Mouse (Mus musculus) CH12.LX (cell line): ENCODE results near the gene Scrn3. TPM values are rescaled to one million over a fixed set of nuclear protein-coding genes. Genes with fewer than 3 reads are reported as not detected.

Source experiments
- DNase-seq: peaks from one replicate; pipeline ENCODE4 v3.0.0-alpha.2; 2013; ENCODE audit errors: extremely low read depth
- H3K27ac ChIP-seq: 2 replicates; pipeline ENCODE4 v1.5.1; 2012; ENCODE audit warnings: low read depth, mild to moderate bottlenecking, control low read depth, moderate library complexity; ENCODE audit not compliant: insufficient read depth
- H3K27me3 ChIP-seq: replicated peaks from 2 replicates; pipeline ENCODE3; 2012; ENCODE audit warnings: inconsistent platforms
- H3K36me3 ChIP-seq, 2 experiments: replicated peaks in 1 of 2; 2 replicates each; pipeline versions ENCODE3 to v1.6.1; 2012; ENCODE audit warnings: inconsistent platforms in 1 of 2, low read length in 1 of 2, mild to moderate bottlenecking in 1 of 2, mixed read lengths in 1 of 2, moderate library complexity in 1 of 2; ENCODE audit not compliant: control insufficient read depth in 1 of 2, insufficient read depth in 1 of 2
- H3K4me1 ChIP-seq, 2 experiments: 2 replicates each; pipeline ENCODE4 v1.6.1; 2012; ENCODE audit warnings: inconsistent platforms in 1 of 2, moderate library complexity in 1 of 2; ENCODE audit not compliant: insufficient read depth in 2 of 2, control insufficient read depth in 1 of 2
- H3K4me2 ChIP-seq: 2 replicates; pipeline ENCODE4 v1.6.1; 2012; ENCODE audit warnings: low read depth, mild to moderate bottlenecking, control low read depth; ENCODE audit not compliant: poor library complexity, insufficient read depth, severe bottlenecking
- H3K4me3 ChIP-seq, 3 experiments: fragments of 150-350 bp in 1 of 3; sonication (generic) in 1 of 3; replicated peaks in 1 of 3; 2 replicates each; pipeline versions ENCODE3 to v1.5.1; 2011 to 2012; ENCODE audit warnings: low read depth in 2 of 3, low read length in 2 of 3, mild to moderate bottlenecking in 2 of 3, moderate library complexity in 2 of 3, control low read depth in 1 of 3, improper control_type of control experiment in 1 of 3, inconsistent platforms in 1 of 3, mixed read lengths in 1 of 3; ENCODE audit not compliant: poor library complexity in 1 of 3
- H3K79me2 ChIP-seq: replicated peaks from 2 replicates; pipeline ENCODE4 v1.6.1; 2012; ENCODE audit warnings: mild to moderate bottlenecking, moderate library complexity; ENCODE audit not compliant: control insufficient read depth, poor library complexity, insufficient read depth, severe bottlenecking; ENCODE audit errors: extremely low read depth
- H3K9ac ChIP-seq: 2 replicates; pipeline ENCODE4 v1.6.1; 2012; ENCODE audit warnings: low read depth, mild to moderate bottlenecking, control low read depth, moderate library complexity; ENCODE audit not compliant: insufficient read depth
- H3K9me3 ChIP-seq: replicated peaks from 2 replicates; pipeline ENCODE3; 2012; ENCODE audit warnings: low read length, inconsistent platforms, mixed read lengths
- BHLHE40 ChIP-seq: IDR thresholded peaks from 2 replicates; pipeline ENCODE4 v1.6.1; 2011; ENCODE audit warnings: mild to moderate bottlenecking, low read depth, low read length, improper control_type of control experiment
- CHD2 ChIP-seq: IDR thresholded peaks from 2 replicates; pipeline ENCODE4 v1.6.1; 2011; ENCODE audit warnings: low read length, improper control_type of control experiment
- ELF1 ChIP-seq: IDR thresholded peaks from 2 replicates; pipeline ENCODE4 v1.6.1; 2014; ENCODE audit warnings: low read depth, mild to moderate bottlenecking, inconsistent platforms, low read length, improper control_type of control experiment
- EP300 ChIP-seq: IDR thresholded peaks from 2 replicates; pipeline ENCODE4 v1.6.1; 2011; ENCODE audit warnings: low read length, improper control_type of control experiment
- GABPA ChIP-seq: IDR thresholded peaks from 2 replicates; pipeline ENCODE4 v1.6.1; 2012; ENCODE audit warnings: low read depth, low read length, improper control_type of control experiment, inconsistent platforms; ENCODE audit not compliant: insufficient replicate concordance
- KAT2A ChIP-seq: IDR thresholded peaks from 2 replicates; pipeline ENCODE4 v1.6.1; 2012; ENCODE audit warnings: low read length, improper control_type of control experiment, inconsistent platforms; ENCODE audit not compliant: insufficient replicate concordance
- MAZ ChIP-seq: IDR thresholded peaks from 2 replicates; pipeline ENCODE4 v1.6.1; 2012; ENCODE audit warnings: low read depth, mild to moderate bottlenecking, inconsistent platforms, low read length, improper control_type of control experiment, moderate library complexity
- MYC ChIP-seq: IDR thresholded peaks from 2 replicates; pipeline ENCODE4 v1.6.1; 2011; ENCODE audit warnings: low read depth, mild to moderate bottlenecking, improper control_type of control experiment, low read length
- NRF1 ChIP-seq: IDR thresholded peaks from 2 replicates; pipeline ENCODE4 v1.6.1; 2014; ENCODE audit warnings: low read depth, mild to moderate bottlenecking, inconsistent platforms, low read length, improper control_type of control experiment, moderate library complexity
- RAD21 ChIP-seq: IDR thresholded peaks from 2 replicates; pipeline ENCODE4 v1.6.1; 2011; ENCODE audit warnings: low read depth, mild to moderate bottlenecking, low read length, improper control_type of control experiment, moderate library complexity
- RCOR1 ChIP-seq: conservative IDR thresholded peaks from 2 replicates; pipeline ENCODE4 v1.6.1; 2012; ENCODE audit warnings: low read depth, mild to moderate bottlenecking, inconsistent platforms, low read length, improper control_type of control experiment
- TBP ChIP-seq: conservative IDR thresholded peaks from 2 replicates; pipeline ENCODE4 v1.6.1; 2011; ENCODE audit warnings: low read depth, low read length, improper control_type of control experiment
- UBTF ChIP-seq: IDR thresholded peaks from 2 replicates; pipeline ENCODE4 v1.6.1; 2012; ENCODE audit warnings: low read depth, mild to moderate bottlenecking, inconsistent platforms, low read length, improper control_type of control experiment, moderate library complexity
- USF1 ChIP-seq: IDR thresholded peaks from 2 replicates; pipeline ENCODE4 v1.6.1; 2014; ENCODE audit warnings: low read depth, mild to moderate bottlenecking, inconsistent platforms, low read length, improper control_type of control experiment
- ZKSCAN1 ChIP-seq: IDR thresholded peaks from 2 replicates; pipeline ENCODE4 v1.6.1; 2012; ENCODE audit warnings: low read depth, inconsistent platforms, low read length, improper control_type of control experiment, borderline replicate concordance
- ZMIZ1 ChIP-seq: IDR thresholded peaks from 2 replicates; pipeline ENCODE4 v1.6.1; 2012; ENCODE audit warnings: low read depth, mild to moderate bottlenecking, inconsistent platforms, low read length, improper control_type of control experiment
- dilution Hi-C: fragments of 300-500 bp; cut with MboI; formaldehyde crosslinking; loops from 2 replicates; pipeline ENCODE4 v1.14.3; 2020; ENCODE audit warnings: low sequenced_read_pairs; ENCODE audit not compliant: extremely low pct_unique_long_range_greater_than_20kb, extremely low pct_ligation_motif_present
- in situ Hi-C: fragments of 300-500 bp; cut with MboI; formaldehyde crosslinking; loops from 3 replicates; pipeline ENCODE4 v1.14.3; 2019; ENCODE audit warnings: low sequenced_read_pairs, low pct_ligation_motif_present, low pct_unique_long_range_greater_than_20kb, mixed read lengths
- polyA plus RNA-seq: library from polyadenylated mRNA; unstranded; fragments of >175 nt; gene quantifications from 2 replicates; pipeline ENCODE4 v1.2.1, GENCODE M21; 2012; ENCODE audit warnings: low read depth; ENCODE audit not compliant: insufficient read length
- total RNA-seq, 2 experiments: library from RNA; depleted of rRNA; stranded (reverse); fragments of 300-350 nt in 1 of 2; fragments of >200 nt in 1 of 2; gene quantifications; 2 replicates each; pipeline ENCODE4 v1.2.3; 2012 to 2014

Gene Scrn3
- total and polyA plus RNA-seq, 3 experiments: 6.6 to 14.8 (median 11.1) TPM

DNA sequence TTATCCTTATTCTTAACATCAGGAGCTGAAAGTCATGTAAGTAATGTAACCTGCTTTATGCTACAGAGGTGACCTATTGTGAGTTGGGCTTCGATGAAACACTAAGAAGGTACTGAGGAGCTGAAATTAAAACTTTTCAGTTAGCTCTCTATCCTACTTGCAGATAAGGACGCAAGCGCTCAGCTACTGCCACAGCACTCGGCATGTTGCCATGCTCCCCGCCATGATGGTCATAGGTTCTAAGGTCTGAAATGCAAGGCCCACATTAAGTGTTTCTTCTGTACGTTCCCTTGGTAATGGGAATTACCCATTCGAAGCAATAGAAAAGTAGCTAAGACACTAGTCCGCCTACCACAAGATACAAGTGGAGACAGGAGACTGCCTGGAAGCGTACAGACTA is 9.7 kb upstream of the Scrn3 start:
- H3K79me2 ChIP-seq: no peaks in the 10 kb centered on the region
- DNase-seq: no peak
- H3K9me3 ChIP-seq: no peaks in the 10 kb centered on the region
- H3K9ac ChIP-seq: no peak overlapping the region
- H3K4me3 ChIP-seq: no peak overlapping the region
- TF ChIP-seq ZMIZ1 (no peak), RCOR1 (no peak)
- TF ChIP-seq, all 38 proteins: peak for 0
- Histone ChIP-seq H3K36me3 (peaks cover 47 to 72% of the 10 kb centered on the region in 2 experiments), H3K27me3 (no peaks in the 10 kb centered on the region), H3K4me2 (no peak overlapping the region), H3K27ac (no peak overlapping the region), H3K4me1 (no peaks in the 10 kb centered on the region)
- dilution Hi-C loops (no loop called here), in situ Hi-C loops (no loop called here)

DNA sequence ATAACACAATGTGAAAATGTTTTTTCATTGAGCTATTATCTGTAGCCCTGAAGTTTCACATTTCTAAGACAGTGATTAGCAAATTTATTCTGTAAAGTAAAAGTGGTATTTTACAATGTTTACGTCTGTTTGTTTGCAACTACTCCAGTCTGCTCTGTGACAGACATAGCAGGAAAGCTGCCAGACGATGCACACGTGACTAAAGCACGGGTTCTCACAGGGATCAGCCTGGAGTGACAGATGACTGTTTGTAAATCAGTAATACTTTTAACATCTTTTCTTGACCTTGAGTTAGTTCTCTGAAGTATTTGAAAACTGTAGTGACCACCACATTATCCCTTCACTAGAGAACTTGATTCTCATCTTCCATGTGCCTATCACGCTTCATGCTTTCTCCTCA is 7.9 kb upstream of the Scrn3 start:
- no peak overlapping the region for H3K27ac ChIP-seq
- TF ChIP-seq ZMIZ1 (no peak), GABPA (no peak), TBP (no peak)
- no peaks in the 10 kb centered on the region for H3K4me1 ChIP-seq
- H3K79me2 ChIP-seq: no peaks in the 10 kb centered on the region
- no peaks in the 10 kb centered on the region for H3K9me3 ChIP-seq
- dilution Hi-C loops (no loop called here), in situ Hi-C loops (no loop called here)
- H3K36me3 ChIP-seq: peaks cover 56 to 79% of the 10 kb centered on the region in 2 experiments
- H3K27me3 ChIP-seq: no peaks in the 10 kb centered on the region
- no peak overlapping the region for H3K4me2 ChIP-seq
- H3K9ac ChIP-seq: no peak overlapping the region
- DNase-seq: no peak
- no peak overlapping the region for H3K4me3 ChIP-seq

DNA sequence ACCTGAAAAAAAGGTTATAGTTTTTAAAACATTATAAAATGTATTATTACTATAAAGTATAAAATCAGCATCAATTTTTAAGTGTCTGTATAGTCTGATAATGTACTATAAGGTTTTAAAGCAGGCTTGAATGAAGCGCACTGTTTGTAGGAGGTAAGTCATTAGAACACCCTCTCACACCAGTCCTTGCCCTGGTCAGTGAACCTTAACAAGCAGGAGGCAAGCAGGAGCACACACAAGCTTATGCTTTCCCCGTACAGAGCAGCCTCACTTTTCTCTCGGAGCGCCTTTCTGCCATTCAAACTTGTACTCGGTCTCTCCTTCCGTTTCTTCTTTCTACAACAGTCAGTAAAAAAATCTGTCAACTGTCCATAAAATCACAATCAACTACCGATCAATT is 6.4 kb upstream of the Scrn3 start:
- no peak overlapping the region for H3K9ac ChIP-seq
- no peaks in the 10 kb centered on the region for H3K27me3 ChIP-seq
- no peak for TF ChIP-seq TBP
- TF ChIP-seq EP300: no peak
- TF ChIP-seq NRF1: no peak
- no peak for TF ChIP-seq USF1
- no peak for TF ChIP-seq MYC
- TF ChIP-seq ZKSCAN1: no peak
- no peak for TF ChIP-seq BHLHE40
- TF ChIP-seq ELF1: no peak
- no peak for TF ChIP-seq CHD2
- no peak for TF ChIP-seq KAT2A
- TF ChIP-seq MAZ: no peak
- no peak for TF ChIP-seq UBTF
- TF ChIP-seq RAD21: no peak
- TF ChIP-seq, all 38 proteins: peak for 0
- Histone ChIP-seq H3K27ac (no peak overlapping the region), H3K4me3 (no peak overlapping the region), H3K4me2 (no peak overlapping the region), H3K9me3 (no peaks in the 10 kb centered on the region), H3K36me3 (peaks cover 54 to 84% of the 10 kb centered on the region in 2 experiments), H3K79me2 (peaks cover 5% of the 10 kb centered on the region), H3K4me1 (peaks cover 0 to 6% of the 10 kb centered on the region in 2 experiments; a peak in 1 of 4 replicates)
- in situ Hi-C loops (no loop called here), dilution Hi-C loops (no loop called here)
- no peak for DNase-seq
